Mouse (Mus musculus) cerebellum, adult 9-11 months (tissue): ENCODE results near the gene Klf16.

Source experiments
- DNase-seq: peaks from one replicate; pipeline ENCODE4 v3.0.0; 2022

The Klf16 gene

GRCm38 (mm10) chr10:80538710-80539394 lies 38.3 kb downstream of the Klf16 start, which contains the start of gene Atp8b3:
Atp8b3 (minus strand) TSS chr10:80539124.
- peak; percentile 47 for DNase-seq

DNA sequence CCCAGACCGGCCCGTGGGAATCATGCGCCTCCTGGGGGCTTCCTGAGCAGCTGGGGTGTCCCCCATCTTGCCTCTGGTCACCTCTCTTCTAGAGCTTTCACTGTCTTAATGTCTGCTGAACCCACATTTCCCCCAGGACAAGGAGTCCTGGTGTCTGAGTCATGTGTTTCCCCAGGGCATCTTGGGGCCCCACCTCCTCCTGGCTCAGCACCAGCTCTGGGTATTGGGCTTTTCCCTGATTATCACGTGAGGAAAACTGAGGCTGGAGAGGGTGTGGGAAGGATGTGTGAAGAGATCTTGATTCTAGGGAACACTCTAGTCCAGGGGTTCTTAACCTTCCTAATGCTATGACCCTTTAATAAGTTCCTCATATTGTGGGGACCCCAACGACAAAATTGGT lies 38.9 kb downstream of the Klf16 start:
- no peak for DNase-seq

- no peak for DNase-seq
These were observed 41.4 kb downstream of the Klf16 start for GRCm38 (mm10) chr10:80535711-80536110.

DNA sequence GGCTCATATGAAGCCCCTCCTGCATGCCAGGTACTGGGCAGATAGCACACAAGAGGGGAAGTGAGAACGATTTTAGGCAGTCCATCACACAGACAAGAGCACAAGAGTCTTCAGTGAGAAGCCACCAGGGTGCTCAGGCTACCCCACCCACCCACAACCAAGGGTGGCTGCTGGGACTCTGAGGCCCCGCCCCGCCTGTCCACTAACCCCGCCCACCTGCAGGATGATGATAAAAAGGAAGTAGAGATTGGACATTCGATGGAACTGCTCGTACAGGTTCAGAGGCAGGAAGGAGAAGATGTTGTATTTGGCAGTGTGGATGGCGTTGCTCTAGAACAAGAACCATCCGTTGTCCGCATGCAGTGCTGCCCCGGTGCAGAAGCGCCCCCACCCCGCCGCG lies 42.0 kb downstream of the Klf16 start:
- no peak for DNase-seq

DNA sequence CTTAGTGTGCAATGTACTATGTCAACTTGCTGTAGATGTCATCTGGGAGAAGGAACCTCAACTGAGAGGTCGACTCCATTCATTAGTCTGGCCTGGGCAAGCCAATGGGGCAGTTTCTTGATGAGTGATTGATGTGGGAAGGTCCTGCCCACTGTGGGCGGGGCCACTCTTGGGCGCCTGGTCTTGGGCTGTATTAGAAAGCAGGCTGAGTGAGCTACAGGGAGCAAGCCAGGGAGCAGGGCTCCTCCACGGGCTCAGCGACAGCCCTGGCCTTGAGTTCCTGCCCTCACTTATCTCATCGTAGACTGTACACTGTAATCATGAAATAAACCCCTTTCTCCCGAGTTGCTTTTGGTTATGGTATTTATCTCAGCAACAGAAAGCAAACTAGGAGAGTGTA lies 43.4 kb downstream of the Klf16 start:
- no peak for DNase-seq

GRCm38 (mm10) chr10:80532783-80533182 lies 44.3 kb downstream of the Klf16 start:
- DNase-seq: no peak

GRCm38 (mm10) chr10:80526172-80526571 lies 50.9 kb downstream of the Klf16 start:
- DNase-seq: no peak

DNA sequence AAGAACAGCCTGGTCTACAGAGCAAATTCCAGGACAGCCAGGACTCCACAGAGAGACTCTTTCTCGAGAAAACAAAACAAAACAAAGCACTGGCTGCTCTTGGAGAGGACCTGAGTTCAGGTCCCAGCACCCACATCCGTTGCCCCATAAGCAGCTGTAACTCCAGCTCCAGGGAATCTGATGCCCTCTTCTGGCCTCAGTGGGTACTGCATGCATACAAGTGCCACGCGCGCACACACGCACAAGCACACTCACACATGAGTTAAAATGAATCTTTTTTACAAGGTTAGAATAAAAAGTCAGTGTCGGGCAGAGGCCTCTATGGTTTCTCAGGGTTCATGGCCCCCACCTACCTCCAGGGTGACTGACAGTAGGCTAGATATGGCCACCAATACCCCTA lies 53.8 kb downstream of the Klf16 start:
- DNase-seq: no peak

DNA sequence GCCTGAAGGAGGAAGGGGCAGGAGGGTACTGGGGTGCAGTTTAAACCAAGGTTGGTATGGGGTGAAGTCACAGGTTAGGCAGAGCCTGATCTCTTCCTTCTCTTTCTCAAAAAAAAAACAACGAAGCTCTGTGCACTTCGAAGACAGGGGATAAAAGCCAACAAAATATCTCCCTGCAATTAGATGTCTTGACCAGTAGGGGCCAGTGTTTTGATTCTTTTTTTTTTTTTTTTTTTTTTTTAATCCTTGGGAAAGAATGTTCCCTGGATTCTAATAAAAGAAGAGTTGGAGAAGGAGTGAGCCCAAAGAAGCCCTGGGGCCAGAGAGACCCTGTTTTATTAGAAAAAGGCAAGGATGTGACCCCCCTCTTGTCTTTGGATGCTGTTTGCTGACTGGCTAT lies 57.8 kb downstream of the Klf16 start:
- DNase-seq: no peak
